ENCODE assay signal across 32 mouse cellular contexts in the genomic region with DNA sequence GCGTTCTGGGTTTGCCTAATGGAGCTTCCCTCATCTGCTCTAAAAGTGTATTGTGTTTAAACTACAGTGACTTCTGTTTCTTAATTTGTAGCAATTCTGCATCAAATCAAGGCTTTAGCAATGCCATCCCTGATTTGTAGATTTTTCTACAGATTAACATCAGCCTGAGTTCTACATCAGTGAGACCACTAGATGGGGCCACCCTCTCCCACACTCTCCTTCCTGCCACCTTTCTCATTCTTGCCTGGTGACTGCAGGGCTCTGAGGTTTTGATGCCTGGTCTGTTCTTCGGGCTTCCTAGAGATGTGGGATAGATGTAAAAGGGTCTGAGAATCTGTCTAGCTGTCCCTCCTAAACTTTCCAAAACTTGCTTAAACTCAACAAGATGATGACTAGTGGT. TPM values are rescaled to one million over a fixed set of nuclear protein-coding genes. Genes with fewer than 3 reads are reported as not detected.
DNase-seq lines count a peak whose midpoint lies in the region; ATAC-seq and TF ChIP-seq lines count a peak whose summit lies in the region.
"Had no signal": no experiment of that assay in that cellular context is flagged by ENCODE, and none has a peak within 500 bp of the region (broad histone marks: within the 10 kb centered on the region; RNA-seq: fewer than 3 reads in every experiment).

No protein-coding gene starts in this region.

- no peaks in the 10 kb centered on the region for H3K36me3 ChIP-seq in hindbrain, postnatal 0 days (ENCODE audit: insufficient read depth, low read length)
- no peaks in the 10 kb centered on the region for H3K36me3 ChIP-seq in hindbrain, embryonic 14.5 days (replicated peaks; ENCODE audit: control insufficient read depth, insufficient read depth)
- no peaks in the 10 kb centered on the region for H3K36me3 ChIP-seq in lung, postnatal 0 days (ENCODE audit: insufficient read depth, low read length)
- H3K36me3 ChIP-seq in CH12.LX (replicated peaks in 1 of 2; ENCODE audit: control insufficient read depth in 1 of 2, insufficient read depth in 1 of 2, low read length in 1 of 2), result no peaks in the 10 kb centered on the region
- no peaks in the 10 kb centered on the region for H3K36me3 ChIP-seq in stomach, postnatal 0 days (ENCODE audit: control insufficient read depth, insufficient read depth, low read length)
- no peaks in the 10 kb centered on the region for H3K36me3 ChIP-seq in limb, embryonic 10.5 days
- H3K36me3 ChIP-seq: embryonic facial prominence, embryonic 15.5 days; forebrain, embryonic 15.5 days; G1E; heart, embryonic 15.5 days; hindbrain, embryonic 13.5 days; limb, embryonic 15.5 days; liver, embryonic 15.5 days; neural tube, embryonic 13.5 days had no signal

- TF ChIP-seq CTCF in hindbrain, postnatal 0 days (IDR thresholded peaks at IDR 0.05; ENCODE audit: low read depth), result peak; percentile 21; the same call in 1 of the 2 replicates
- TF ChIP-seq CTCF in lung, postnatal 0 days (IDR thresholded peaks at IDR 0.05), result 0 out of 2 replicates have a peak, but pooled peaks have one; percentile 5
- TF ChIP-seq CTCF in CH12.LX (conservative IDR thresholded peaks at IDR 0.05 in 1 of 2, IDR thresholded peaks at IDR 0.05 in 1 of 2; ENCODE audit: low read depth in 2 of 2, low read length in 2 of 2), result peak; percentile 34 to 64
- peak; percentile 33 for TF ChIP-seq CTCF in stomach, postnatal 0 days (IDR thresholded peaks at IDR 0.05; ENCODE audit: low read depth)

- in situ Hi-C loops in CH12.LX (cut with MboI; ENCODE audit: low pct_ligation_motif_present, low pct_unique_long_range_greater_than_20kb, low sequenced_read_pairs), result no loop called here

- H3K4me1 ChIP-seq in hindbrain, postnatal 0 days (ENCODE audit: insufficient read depth, low read length), result no peaks in the 10 kb centered on the region
- no peaks in the 10 kb centered on the region for H3K4me1 ChIP-seq in hindbrain, embryonic 14.5 days (replicated peaks; ENCODE audit: control insufficient read depth, insufficient read depth, low read length)
- no peaks in the 10 kb centered on the region for H3K4me1 ChIP-seq in lung, postnatal 0 days (ENCODE audit: insufficient read depth, low read depth, low read length)
- peaks cover 5 to 27% of the 10 kb centered on the region in 2 experiments; a peak in 3 of 4 replicates for H3K4me1 ChIP-seq in CH12.LX (ENCODE audit: control insufficient read depth in 1 of 2, insufficient read depth in 2 of 2)
- H3K4me1 ChIP-seq in stomach, postnatal 0 days (replicated peaks; ENCODE audit: control insufficient read depth, insufficient read depth), result no peaks in the 10 kb centered on the region
- no peaks in the 10 kb centered on the region for H3K4me1 ChIP-seq in limb, embryonic 10.5 days
- H3K4me1 ChIP-seq: embryonic facial prominence, embryonic 15.5 days; forebrain, embryonic 15.5 days; heart, embryonic 15.5 days; hindbrain, embryonic 13.5 days; limb, embryonic 15.5 days; liver, embryonic 15.5 days; neural tube, embryonic 13.5 days had no signal

- H3K27ac ChIP-seq in hindbrain, postnatal 0 days, result no peak overlapping the region
- H3K27ac ChIP-seq in hindbrain, embryonic 14.5 days, result no peak overlapping the region
- H3K27ac ChIP-seq in lung, postnatal 0 days (ENCODE audit: low read length), result no peak overlapping the region
- no peak overlapping the region for H3K27ac ChIP-seq in CH12.LX (ENCODE audit: insufficient read depth, low read depth)
- no peak overlapping the region for H3K27ac ChIP-seq in stomach, postnatal 0 days (replicated peaks)
- no peak overlapping the region for H3K27ac ChIP-seq in limb, embryonic 10.5 days
- H3K27ac ChIP-seq: embryonic facial prominence, embryonic 15.5 days; forebrain, embryonic 15.5 days; heart, embryonic 15.5 days; hindbrain, embryonic 13.5 days; left cerebral cortex, adult 2 months; limb, embryonic 15.5 days; liver, embryonic 15.5 days; neural tube, embryonic 13.5 days had no signal

- H3K27me3 ChIP-seq in hindbrain, postnatal 0 days (ENCODE audit: insufficient read depth, low read length), result no peaks in the 10 kb centered on the region
- no peaks in the 10 kb centered on the region for H3K27me3 ChIP-seq in hindbrain, embryonic 14.5 days (ENCODE audit: control insufficient read depth, insufficient read depth, low read length)
- no peaks in the 10 kb centered on the region for H3K27me3 ChIP-seq in lung, postnatal 0 days (replicated peaks; ENCODE audit: insufficient read depth, low read length)
- H3K27me3 ChIP-seq in CH12.LX (replicated peaks), result no peaks in the 10 kb centered on the region
- no peaks in the 10 kb centered on the region for H3K27me3 ChIP-seq in stomach, postnatal 0 days (ENCODE audit: control insufficient read depth, insufficient read depth, low read length)
- no peaks in the 10 kb centered on the region for H3K27me3 ChIP-seq in limb, embryonic 10.5 days (ENCODE audit: low read depth, poor library complexity, severe bottlenecking)
- H3K27me3 ChIP-seq: embryonic facial prominence, embryonic 15.5 days; forebrain, embryonic 15.5 days; heart, embryonic 15.5 days; hindbrain, embryonic 13.5 days; limb, embryonic 15.5 days; liver, embryonic 15.5 days; neural tube, embryonic 13.5 days had no signal

- TF ChIP-seq POLR2A in CH12.LX (IDR thresholded peaks at IDR 0.05; ENCODE audit: low read depth, low read length), result no peak

- no peak overlapping the region for H3K9ac ChIP-seq in hindbrain, postnatal 0 days (replicated peaks; ENCODE audit: low read length)
- no peak overlapping the region for H3K9ac ChIP-seq in hindbrain, embryonic 14.5 days
- H3K9ac ChIP-seq in lung, postnatal 0 days (replicated peaks; ENCODE audit: low read depth), result no peak overlapping the region
- H3K9ac ChIP-seq in CH12.LX (ENCODE audit: insufficient read depth, low read depth), result no peak overlapping the region
- H3K9ac ChIP-seq in stomach, postnatal 0 days (ENCODE audit: low read length), result no peak overlapping the region
- H3K9ac ChIP-seq: embryonic facial prominence, embryonic 15.5 days; forebrain, embryonic 15.5 days; heart, embryonic 15.5 days; hindbrain, embryonic 13.5 days; limb, embryonic 15.5 days; liver, embryonic 15.5 days; neural tube, embryonic 13.5 days had no signal

- H3K4me3 ChIP-seq in hindbrain, postnatal 0 days (ENCODE audit: low read length), result no peak overlapping the region
- H3K4me3 ChIP-seq in hindbrain, embryonic 14.5 days (replicated peaks; ENCODE audit: low read length), result no peak overlapping the region
- H3K4me3 ChIP-seq in lung, postnatal 0 days (ENCODE audit: low read depth, low read length), result no peak overlapping the region
- no peak overlapping the region for H3K4me3 ChIP-seq in CH12.LX (replicated peaks in 1 of 3; ENCODE audit: low read depth in 2 of 3, low read length in 2 of 3, poor library complexity in 1 of 3)
- H3K4me3 ChIP-seq in stomach, postnatal 0 days (ENCODE audit: low read depth, low read length), result no peak overlapping the region
- no peak overlapping the region for H3K4me3 ChIP-seq in limb, embryonic 10.5 days
- H3K4me3 ChIP-seq: embryonic facial prominence, embryonic 15.5 days; forebrain, embryonic 15.5 days; heart, embryonic 15.5 days; hindbrain, embryonic 13.5 days; left cerebral cortex, adult 2 months; limb, embryonic 15.5 days; liver, embryonic 15.5 days; myocyte; neural tube, embryonic 13.5 days had no signal

- TF ChIP-seq EP300 in lung, postnatal 0 days (IDR thresholded peaks at IDR 0.05), result no peak
- no peak for TF ChIP-seq EP300 in CH12.LX (IDR thresholded peaks at IDR 0.05; ENCODE audit: low read length)
- no peak for TF ChIP-seq EP300 in stomach, postnatal 0 days (optimal IDR thresholded peaks at IDR 0.05)

- no peaks in the 10 kb centered on the region for H3K9me3 ChIP-seq in hindbrain, postnatal 0 days (ENCODE audit: low read length)
- H3K9me3 ChIP-seq in hindbrain, embryonic 14.5 days (ENCODE audit: control insufficient read depth, low read length), result no peaks in the 10 kb centered on the region
- no peaks in the 10 kb centered on the region for H3K9me3 ChIP-seq in lung, postnatal 0 days (ENCODE audit: low read length)
- no peaks in the 10 kb centered on the region for H3K9me3 ChIP-seq in CH12.LX (replicated peaks; ENCODE audit: low read length)
- H3K9me3 ChIP-seq in stomach, postnatal 0 days (ENCODE audit: control insufficient read depth, low read length), result no peaks in the 10 kb centered on the region
- no peaks in the 10 kb centered on the region for H3K9me3 ChIP-seq in limb, embryonic 10.5 days (replicated peaks)
- H3K9me3 ChIP-seq: embryonic facial prominence, embryonic 15.5 days; forebrain, embryonic 15.5 days; G1E; heart, embryonic 15.5 days; hindbrain, embryonic 13.5 days; limb, embryonic 15.5 days; liver, embryonic 15.5 days; neural tube, embryonic 13.5 days had no signal

- DNase-seq in hindbrain, postnatal 0 days (ENCODE audit: low spot score), result no peak
- DNase-seq in hindbrain, embryonic 14.5 days (ENCODE audit: low spot score), result no peak
- DNase-seq in lung, postnatal 0 days (ENCODE audit: low spot score), result no peak
- no peak for DNase-seq in lung, adult 18-20 months
- DNase-seq in CH12.LX (ENCODE audit: extremely low read depth), result peak; percentile 29
- no peak for DNase-seq in stomach, postnatal 0 days (ENCODE audit: low spot score)
- DNase-seq in limb, embryonic 10.5 days (ENCODE audit: low spot score), result no peak
- DNase-seq: adrenal gland, adult 8-10 months; cerebellum, adult 18-20 months; cerebellum, postnatal 36 days; gastrocnemius, postnatal 36 days; heart, postnatal 36 days; kidney, adult 9 months; layer of hippocampus, adult 9-11 months; lung, postnatal 4 days; midbrain, embryonic 14.5 days; retina, postnatal 1 day; thymus, postnatal 25 days had no signal

- H3K4me2 ChIP-seq in hindbrain, postnatal 0 days (ENCODE audit: low read depth, low read length), result no peak overlapping the region
- H3K4me2 ChIP-seq in hindbrain, embryonic 14.5 days (replicated peaks), result no peak overlapping the region
- no peak overlapping the region for H3K4me2 ChIP-seq in lung, postnatal 0 days (replicated peaks; ENCODE audit: low read depth, low read length)
- H3K4me2 ChIP-seq in CH12.LX (ENCODE audit: insufficient read depth, low read depth, poor library complexity, severe bottlenecking), result no peak overlapping the region
- no peak overlapping the region for H3K4me2 ChIP-seq in stomach, postnatal 0 days (replicated peaks; ENCODE audit: low read depth)
- H3K4me2 ChIP-seq: embryonic facial prominence, embryonic 15.5 days; forebrain, embryonic 15.5 days; heart, embryonic 15.5 days; hindbrain, embryonic 13.5 days; limb, embryonic 15.5 days; liver, embryonic 15.5 days; neural tube, embryonic 13.5 days had no signal

- 87% methylated on average over 2 of the region's 2 CpGs for WGBS in hindbrain, postnatal 0 days
- 87% methylated on average over 2 of the region's 2 CpGs for WGBS in hindbrain, embryonic 14.5 days
- 72% methylated on average over 2 of the region's 2 CpGs for WGBS in lung, postnatal 0 days
- 84% methylated on average over 2 of the region's 2 CpGs for WGBS in stomach, postnatal 0 days
- WGBS in limb, embryonic 10.5 days, result 85% methylated on average over 2 of the region's 2 CpGs

- H3K79me2 ChIP-seq in CH12.LX (replicated peaks; ENCODE audit: control insufficient read depth, extremely low read depth, insufficient read depth, poor library complexity, severe bottlenecking), result no peaks in the 10 kb centered on the region

- dilution Hi-C loops in CH12.LX (cut with MboI; ENCODE audit: extremely low pct_ligation_motif_present, extremely low pct_unique_long_range_greater_than_20kb, low sequenced_read_pairs), result no loop called here

- no peak for ATAC-seq in hindbrain, postnatal 0 days
- ATAC-seq in hindbrain, embryonic 14.5 days (ENCODE audit: low FRiP score), result no peak
- ATAC-seq in lung, postnatal 0 days, result no peak
- ATAC-seq in stomach, postnatal 0 days (ENCODE audit: low FRiP score, low TSS enrichment), result no peak
- ATAC-seq: forebrain, embryonic 15.5 days had no signal

- TF ChIP-seq RAD21 in CH12.LX (IDR thresholded peaks at IDR 0.05; ENCODE audit: low read depth, low read length), result peak; percentile 63

RNA-seq across cellular contexts. Expression of a gene that starts 30.8 kb away (rescaled TPM):
- 0.43 TPM in 1 of 2 replicates, not detected in the other for total RNA-seq in hindbrain, postnatal 0 days (2014; rRNA removed)
- 0.15 TPM in 2 replicates for polyA plus RNA-seq in hindbrain, postnatal 0 days (2015; fragmentation: Nextera tagmentation; extraction: Ambion mirVana)
- polyA plus RNA-seq in hindbrain, embryonic 14.5 days (2014; fragmentation: Nextera tagmentation; extraction: Ambion mirVana), result 0.28 TPM in 1 of 2 replicates, not detected in the other
- 0.13 and 0.14 TPM in 2 replicates for polyA plus RNA-seq in lung, postnatal 0 days (2015; fragmentation: Nextera tagmentation; extraction: Ambion mirVana)
- total RNA-seq in CH12.LX (2012; rRNA removed) (not detected in 2 replicates), CH12.LX (2014; rRNA removed) (not detected in 2 replicates)
- polyA plus RNA-seq in CH12.LX (2012; ENCODE audit: insufficient read length, low read depth), result not detected in 2 replicates
- 0.16 and 0.31 TPM in 2 replicates for polyA plus RNA-seq in stomach, postnatal 0 days (2015; fragmentation: Nextera tagmentation; extraction: Ambion mirVana)
- 0.09 and 0.10 TPM in 2 replicates for polyA plus RNA-seq in limb, embryonic 10.5 days (2016; fragmentation: Nextera tagmentation; extraction: Ambion mirVana)
- total RNA-seq: G1E; left cerebral cortex, adult 2 months; left cerebral cortex, postnatal 36 days; megakaryocyte-erythroid progenitor cell, adult 5-6 weeks had no signal
- polyA plus RNA-seq: forebrain, embryonic 15.5 days; G1E; myocyte had no signal

RNA-seq across cellular contexts. Expression of a gene that starts 44.9 kb away (rescaled TPM):
- total RNA-seq in hindbrain, postnatal 0 days (2014; rRNA removed), result not detected in 2 replicates
- polyA plus RNA-seq in hindbrain, postnatal 0 days (2015; fragmentation: Nextera tagmentation; extraction: Ambion mirVana), result not detected in 2 replicates
- polyA plus RNA-seq in hindbrain, embryonic 14.5 days (2014; fragmentation: Nextera tagmentation; extraction: Ambion mirVana), result not detected in 2 replicates
- 0.33 and 0.51 TPM in 2 replicates for polyA plus RNA-seq in lung, postnatal 0 days (2015; fragmentation: Nextera tagmentation; extraction: Ambion mirVana)
- total RNA-seq in CH12.LX (2012; rRNA removed) (0.08 TPM in 1 of 2 replicates, not detected in the other), CH12.LX (2014; rRNA removed) (0.38 TPM in 1 of 2 replicates, not detected in the other)
- 0.50 and 0.90 TPM in 2 replicates for polyA plus RNA-seq in CH12.LX (2012; ENCODE audit: insufficient read length, low read depth)
- not detected in 2 replicates for polyA plus RNA-seq in stomach, postnatal 0 days (2015; fragmentation: Nextera tagmentation; extraction: Ambion mirVana)
- polyA plus RNA-seq in limb, embryonic 10.5 days (2016; fragmentation: Nextera tagmentation; extraction: Ambion mirVana), result not detected in 2 replicates
- total RNA-seq: G1E; gastrocnemius, postnatal 36 days; heart, postnatal 36 days; left cerebral cortex, adult 2 months; left cerebral cortex, postnatal 36 days; megakaryocyte-erythroid progenitor cell, adult 5-6 weeks had no signal
- polyA plus RNA-seq: forebrain, embryonic 15.5 days; G1E; hindbrain, embryonic 13.5 days; intestine, embryonic 14.5 days; liver, embryonic 15.5 days; midbrain, embryonic 14.5 days; myocyte; neural tube, embryonic 13.5 days; stomach, embryonic 14.5 days had no signal
